Mouse (Mus musculus) embryo, embryonic 11 days (tissue): Measurements from ENCODE around the gene Ccr9.
"Not testable (repeated sequence)": the region's sequence is repeated elsewhere in the genome, so short reads cannot be mapped to it uniquely, and the experiment has no call there.

Source experiments
- DNase-seq: peaks from one replicate; pipeline ENCODE4 v3.0.0-alpha.2; 2015

Gene Ccr9

DNA sequence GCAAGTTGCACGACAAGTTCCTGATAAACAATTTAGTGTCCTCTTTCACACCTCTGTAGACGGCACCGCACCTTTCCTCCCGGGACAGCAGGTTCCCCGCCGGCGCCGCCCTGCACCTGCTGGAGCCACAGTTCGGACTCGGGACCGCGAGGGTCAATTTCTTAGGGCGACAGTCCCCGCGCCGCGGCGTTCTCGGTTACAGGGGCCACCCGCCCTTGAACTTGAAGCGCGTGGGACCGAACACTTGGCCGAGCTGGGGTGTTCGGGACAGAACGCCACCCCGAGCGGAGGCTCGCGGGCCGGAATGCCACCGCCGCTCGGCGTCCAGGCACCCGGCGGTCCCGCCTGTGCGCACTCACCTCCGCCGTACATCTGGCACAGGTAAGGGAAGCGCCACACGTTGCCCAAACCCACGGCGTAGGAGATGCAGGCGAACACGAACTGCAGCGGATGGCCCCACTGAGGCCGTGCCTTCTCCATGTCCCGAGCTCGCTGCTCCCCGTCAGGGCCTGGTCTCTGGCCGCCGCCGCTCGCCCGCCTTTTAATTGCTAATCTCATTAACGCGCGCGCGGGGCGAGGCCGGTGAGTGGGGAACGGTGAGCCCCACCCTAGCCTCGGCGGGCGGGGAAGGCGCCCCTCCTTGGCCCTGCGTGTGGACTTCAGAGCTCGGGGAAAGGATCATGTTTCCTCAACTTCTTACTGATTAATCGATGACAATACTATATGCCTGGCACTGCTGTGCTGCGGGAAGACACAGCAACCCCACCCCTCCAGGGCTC, at the start of gene Ccr9, which contains the start of gene Slc6a20a:
Gene Ccr9 (plus strand): TSS at position 113 of the 779 bp plus-strand sequence.
Gene Slc6a20a (minus strand): TSS at position 559 of the 779 bp plus-strand sequence.
- DNase-seq, result peak; percentile 41

- DNase-seq, result no peak
Measured at GRCm38 (mm10) chr9:123631666-123632065, 46.6 kb upstream of the Ccr9 start.

GRCm38 (mm10) chr9:123632281-123632680, 46.0 kb upstream of the Ccr9 start, which contains the start of gene Slc6a20b:
Gene Slc6a20b, minus strand, starts transcription at chr9:123632565.
- DNase-seq, result no peak

GRCm38 (mm10) chr9:123632993-123633392, 45.2 kb upstream of the Ccr9 start:
- DNase-seq, result no peak

DNA sequence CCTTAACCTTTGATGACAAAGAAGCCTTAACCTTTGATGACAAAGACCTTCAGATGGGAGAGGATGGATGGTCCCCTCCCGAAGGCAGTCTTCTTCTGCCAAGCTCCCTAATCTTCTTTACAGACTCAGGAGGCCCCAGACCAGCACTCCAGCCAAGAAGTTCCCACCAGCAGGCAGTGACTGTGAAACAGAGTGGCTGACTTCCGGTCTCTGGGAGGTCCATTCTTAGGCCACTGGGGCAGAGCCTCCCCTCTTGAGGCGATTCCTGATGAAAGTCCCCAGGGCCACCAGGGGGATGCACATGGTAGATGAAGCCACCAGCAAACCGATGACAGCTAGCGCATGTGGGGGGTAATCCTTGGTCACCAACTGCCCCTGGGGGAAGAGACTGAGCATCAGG, 41.5 kb upstream of the Ccr9 start:
- DNase-seq, result no peak

DNA sequence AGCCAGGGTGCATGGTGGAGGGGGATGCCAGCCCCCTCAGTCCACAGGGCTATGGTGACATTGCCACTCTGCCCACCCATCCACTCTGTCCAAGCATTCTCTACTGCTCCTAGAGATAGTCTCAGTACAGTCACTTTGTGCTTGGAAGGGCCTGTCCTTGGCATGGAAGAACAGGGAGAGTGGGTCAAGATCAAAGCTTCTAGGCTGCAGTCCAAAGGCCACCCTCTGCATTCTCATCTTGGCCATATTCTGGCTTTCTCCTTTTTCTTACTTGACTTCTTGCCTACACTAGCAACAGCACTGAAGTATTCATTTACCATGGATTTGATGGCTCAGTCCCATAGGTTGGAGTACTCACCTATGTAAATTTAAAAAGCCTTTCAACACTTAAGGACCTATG, 40.0 kb upstream of the Ccr9 start:
- DNase-seq, result no peak

DNA sequence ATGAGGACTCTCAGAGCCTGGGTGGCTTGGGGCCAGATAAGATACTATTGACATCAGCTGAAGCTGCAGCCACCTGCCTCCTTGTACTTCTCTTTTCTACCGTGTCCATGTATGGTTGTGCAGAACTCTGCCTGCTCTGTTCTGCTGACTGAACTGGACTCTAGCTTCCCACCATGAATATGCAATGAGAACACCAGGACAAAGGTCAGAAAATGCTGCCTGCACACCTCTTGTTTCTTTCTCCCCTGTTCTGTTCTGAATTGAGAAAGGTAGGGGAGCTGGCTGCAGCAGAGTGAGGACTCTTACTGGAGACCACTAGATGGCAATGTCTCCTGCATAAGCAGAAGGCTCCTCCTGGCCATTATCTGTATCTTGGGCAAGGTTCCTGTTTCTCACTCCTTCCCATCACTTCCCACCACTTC, 39.6 kb upstream of the Ccr9 start:
- DNase-seq, result peak; percentile 59

DNA sequence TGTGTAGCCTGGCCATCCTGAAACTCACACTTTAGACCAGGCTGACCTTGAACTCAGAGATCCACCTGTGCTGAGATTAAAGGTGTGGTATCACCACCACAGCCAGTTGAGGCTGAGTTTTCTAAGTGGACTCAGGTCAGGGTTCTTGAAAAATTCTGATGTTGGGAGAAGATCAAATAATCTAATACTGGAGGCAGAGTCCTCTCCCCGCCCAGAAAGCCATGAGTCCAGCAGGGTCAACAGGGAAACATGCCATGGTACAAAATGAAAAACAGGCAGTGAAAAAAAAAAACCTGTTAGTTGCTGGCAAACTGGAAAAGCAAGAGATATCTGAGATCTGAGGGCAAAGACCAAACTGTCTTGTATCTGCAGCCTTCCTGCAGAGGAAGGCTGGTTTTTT, 38.1 kb upstream of the Ccr9 start:
- no peak for DNase-seq

DNA sequence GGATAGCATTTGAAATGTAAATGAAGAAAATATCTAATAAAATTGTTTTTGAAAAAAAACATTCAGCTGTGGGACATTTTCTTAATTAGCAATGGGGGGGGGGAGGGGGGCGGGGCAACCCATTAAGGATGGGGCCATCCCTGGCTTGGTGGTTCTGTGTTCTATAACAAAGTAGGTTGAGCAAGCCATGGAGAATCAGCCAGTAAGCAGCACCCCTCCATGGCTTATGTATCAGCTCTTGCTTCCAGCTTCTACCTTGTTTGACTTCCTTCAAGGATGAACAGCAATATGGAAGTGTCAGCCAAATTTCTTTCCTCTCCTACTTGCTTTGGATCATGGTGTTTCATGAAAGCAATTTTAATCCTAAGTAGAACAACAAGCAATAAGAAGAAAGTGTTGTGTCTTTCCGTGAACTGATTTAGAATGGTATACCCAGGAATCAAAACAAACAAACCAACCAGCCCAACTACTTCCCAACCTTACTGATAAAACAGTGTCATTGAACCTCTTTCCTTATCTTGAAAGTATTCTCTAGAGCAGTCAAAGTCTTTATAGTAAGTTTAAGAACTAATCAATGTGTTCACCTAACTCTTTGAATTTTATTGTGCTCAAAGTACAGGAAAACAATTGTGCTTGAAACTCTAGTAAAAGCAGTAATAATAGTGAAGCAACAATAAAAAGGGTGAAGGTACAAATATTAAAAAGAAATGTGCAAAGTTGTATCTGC, 28.3 kb upstream of the Ccr9 start:
- DNase-seq, result no peak

DNA sequence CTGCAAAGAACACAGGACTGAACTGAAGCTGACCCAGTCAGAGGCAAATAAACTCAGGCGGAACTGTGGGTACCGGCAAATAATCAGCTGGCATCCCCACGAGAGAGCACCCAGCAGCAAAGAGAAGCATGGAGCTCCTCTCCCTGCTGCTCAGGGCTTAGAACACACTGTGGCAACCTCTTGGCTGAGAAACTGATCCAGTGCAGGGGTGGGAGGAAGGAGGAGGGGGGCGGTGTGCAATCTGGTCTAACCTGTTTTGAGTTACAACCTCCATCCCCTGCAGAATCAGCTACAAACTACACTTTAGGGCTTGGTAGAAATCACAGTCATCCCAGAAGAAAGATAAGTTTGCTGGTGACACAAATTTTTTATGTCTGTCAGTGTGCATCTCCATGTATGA, 26.9 kb upstream of the Ccr9 start:
- peak; percentile 4 for DNase-seq

DNA sequence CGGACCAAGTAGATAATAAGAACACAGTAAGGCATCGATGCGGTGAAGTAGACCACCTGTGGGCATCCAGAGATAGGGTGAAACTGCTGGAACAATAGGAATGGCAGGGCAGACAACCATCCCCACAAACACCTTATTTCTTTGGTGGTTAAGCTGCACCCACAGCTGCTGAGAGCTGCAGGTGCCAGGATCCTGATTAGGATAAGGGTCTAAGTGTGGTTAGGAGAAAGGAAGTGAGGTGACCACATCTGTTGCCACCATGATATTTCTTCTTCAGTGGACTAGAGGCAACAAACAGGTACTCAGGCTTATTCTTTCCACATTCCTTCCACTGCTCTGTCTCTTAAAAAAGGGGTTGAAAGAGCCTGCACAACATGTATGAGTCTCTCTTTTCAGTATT, 20.8 kb upstream of the Ccr9 start:
- no peak for DNase-seq

GRCm38 (mm10) chr9:123658981-123659380, 19.3 kb upstream of the Ccr9 start:
- DNase-seq, result no peak

- DNase-seq, result not testable (repeated sequence)
Measured at GRCm38 (mm10) chr9:123659986-123660676, 18.1 kb upstream of the Ccr9 start.

DNA sequence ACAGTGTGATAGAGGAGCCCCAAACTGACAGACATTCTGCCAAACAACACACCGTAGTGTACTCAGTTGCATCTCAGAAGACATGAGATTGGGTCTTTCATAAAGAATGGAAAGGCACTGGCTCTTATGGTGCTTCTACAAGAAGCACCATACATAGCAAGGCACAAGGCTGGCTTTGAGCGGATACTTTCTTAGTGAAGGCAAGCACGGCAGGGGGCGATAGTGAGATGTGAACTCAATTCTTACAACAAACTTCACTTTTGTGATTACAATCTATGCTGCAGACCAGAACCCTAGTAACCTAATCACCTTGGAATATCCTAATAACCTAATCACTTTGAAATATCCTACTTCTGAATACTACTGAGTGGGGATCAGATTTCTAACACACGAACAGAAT, 12.6 kb upstream of the Ccr9 start:
- DNase-seq, result peak; percentile 63

GRCm38 (mm10) chr9:123679198-123679597, 959 bp downstream of the Ccr9 start:
- DNase-seq, result no peak

DNA sequence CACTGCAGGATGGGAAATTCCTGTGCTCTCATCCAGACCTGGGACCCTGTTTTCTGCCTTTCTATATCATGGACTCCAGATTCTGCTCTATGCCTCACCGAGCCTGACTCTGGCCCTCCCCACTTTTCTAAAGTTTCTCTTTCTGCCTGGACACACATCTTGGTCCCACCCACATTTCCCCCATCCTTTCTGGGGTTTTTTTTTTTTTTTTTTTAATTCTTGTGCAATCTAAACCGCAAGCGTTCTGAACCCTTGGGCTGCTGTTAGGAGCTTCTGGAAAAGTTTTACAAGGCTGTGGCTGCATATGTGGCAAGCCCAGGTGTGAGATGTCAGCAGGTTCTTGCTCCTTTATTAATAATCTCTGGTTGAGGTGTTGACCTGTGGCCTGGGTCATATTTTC, 5.5 kb downstream of the Ccr9 start:
- no peak for DNase-seq

DNA sequence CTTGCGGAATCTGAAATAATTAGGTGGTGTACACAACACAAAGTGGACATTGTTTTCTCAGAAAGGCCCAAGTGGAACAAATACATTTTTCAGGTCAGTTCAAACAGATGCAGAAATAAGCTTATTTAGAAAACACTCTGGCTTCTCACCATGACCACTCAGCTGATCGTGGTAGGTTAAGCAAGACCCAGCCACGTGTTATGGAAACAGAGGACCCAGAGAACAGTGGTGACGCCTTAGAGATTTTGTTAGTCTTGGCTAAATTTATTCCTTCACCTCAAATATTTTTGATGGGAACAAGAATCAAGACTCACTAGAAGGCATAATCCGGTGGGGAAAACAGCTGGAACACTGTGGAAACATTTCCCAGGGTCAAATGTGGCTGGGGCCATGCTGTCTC, 8.0 kb downstream of the Ccr9 start:
- DNase-seq, result no peak

- no peak for DNase-seq
Measured at GRCm38 (mm10) chr9:123688227-123688626, 10.0 kb downstream of the Ccr9 start.

GRCm38 (mm10) chr9:123695634-123696302, 17.5 kb downstream of the Ccr9 start:
- DNase-seq, result no peak

DNA sequence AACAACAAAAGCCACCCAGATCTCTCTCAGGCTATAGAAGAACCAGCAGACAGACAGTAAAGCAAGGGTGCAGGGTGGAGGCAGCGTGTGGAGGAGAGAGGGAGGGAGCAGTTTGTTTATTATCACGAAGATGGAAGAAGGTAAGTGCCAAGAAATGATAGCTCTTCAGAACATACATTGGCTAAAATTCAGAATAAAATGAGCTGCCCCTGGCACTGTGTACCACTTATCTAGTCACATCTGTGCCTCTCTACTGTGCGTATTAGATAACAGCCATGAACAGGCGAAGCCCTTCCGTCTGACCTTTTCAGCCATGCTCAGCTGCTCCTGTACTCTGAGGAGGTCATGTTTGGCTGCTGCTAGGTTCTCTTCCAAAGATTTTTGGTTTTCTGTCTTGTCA, 23.6 kb downstream of the Ccr9 start:
- no peak for DNase-seq

- DNase-seq, result no peak
Measured at GRCm38 (mm10) chr9:123709226-123709625, 31.0 kb downstream of the Ccr9 start.

GRCm38 (mm10) chr9:123713111-123713510, 34.9 kb downstream of the Ccr9 start:
- DNase-seq, result no peak

DNA sequence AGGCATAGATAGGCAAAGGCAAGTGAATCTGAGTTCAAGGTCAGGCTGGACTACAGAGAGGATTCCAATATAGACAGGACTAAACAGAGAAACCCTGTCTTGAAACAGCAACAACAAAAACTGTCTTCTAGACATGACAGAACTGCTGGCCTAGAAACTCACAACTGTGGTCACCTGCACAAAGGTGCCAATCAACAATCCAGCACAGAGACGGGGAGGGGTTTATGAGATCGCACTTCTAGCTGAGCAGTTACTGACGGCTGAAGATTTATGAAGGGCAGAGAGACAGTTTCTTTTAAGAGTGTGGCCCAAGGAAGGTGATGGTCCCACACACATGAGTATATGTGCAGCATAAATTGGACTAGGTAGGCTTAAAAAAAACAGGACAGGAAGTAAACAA, 38.1 kb downstream of the Ccr9 start:
- no peak for DNase-seq
